10 mouse cellular contexts compared by ENCODE assay signal in genomic region chr4:123666517-123666916, GRCm38 (mm10). TPM values are rescaled to one million over a fixed set of nuclear protein-coding genes. Genes with fewer than 3 reads are reported as not detected.
DNase-seq lines count a peak whose midpoint lies in the region; ATAC-seq and TF ChIP-seq lines count a peak whose summit lies in the region.
"Had no signal": no experiment of that assay in that cellular context is flagged by ENCODE, and none has a peak within 500 bp of the region (broad histone marks: within the 10 kb centered on the region; RNA-seq: fewer than 3 reads in every experiment).

No protein-coding gene starts in this region.

- no peak overlapping the region for H3K4me3 ChIP-seq in heart, embryonic 11.5 days (ENCODE audit: low read depth, low read length)
- H3K4me3 ChIP-seq in MEL (ENCODE audit: control insufficient read depth in 1 of 2, insufficient read depth in 1 of 2, low read depth in 2 of 2, low read length in 2 of 2) = no peak overlapping the region
- no peak overlapping the region for H3K4me3 ChIP-seq in forebrain, embryonic 15.5 days
- no peak overlapping the region for H3K4me3 ChIP-seq in midbrain, embryonic 11.5 days (ENCODE audit: low read depth, low read length)

- no peaks in the 10 kb centered on the region for H3K36me3 ChIP-seq in heart, embryonic 11.5 days (ENCODE audit: control insufficient read depth, insufficient read depth, low read length)
- peaks cover 0 to 17% of the 10 kb centered on the region in 2 experiments; a peak in 2 of 4 replicates for H3K36me3 ChIP-seq in MEL (ENCODE audit: control insufficient read depth in 1 of 2, insufficient read depth in 2 of 2, low read length in 2 of 2)
- no peaks in the 10 kb centered on the region for H3K36me3 ChIP-seq in forebrain, embryonic 15.5 days
- no peaks in the 10 kb centered on the region for H3K36me3 ChIP-seq in midbrain, embryonic 11.5 days (ENCODE audit: control insufficient read depth, insufficient read depth, low read length)

- H3K9me3 ChIP-seq in heart, embryonic 11.5 days (replicated peaks; ENCODE audit: control insufficient read depth, low read length) = no peaks in the 10 kb centered on the region
- H3K9me3 ChIP-seq in MEL (replicated peaks; ENCODE audit: insufficient read depth, low read length) = no peaks in the 10 kb centered on the region
- H3K9me3 ChIP-seq in forebrain, embryonic 15.5 days = no peaks in the 10 kb centered on the region
- no peaks in the 10 kb centered on the region for H3K9me3 ChIP-seq in midbrain, embryonic 11.5 days (ENCODE audit: control insufficient read depth, low read length)
- H3K9me3 ChIP-seq: embryonic facial prominence, embryonic 13.5 days had no signal

- no peak for ATAC-seq in heart, embryonic 11.5 days (replicated peaks; ENCODE audit: insufficient number of reproducible peaks, low FRiP score, low TSS enrichment)
- ATAC-seq in forebrain, embryonic 15.5 days (replicated peaks) = no peak
- ATAC-seq in midbrain, embryonic 11.5 days (ENCODE audit: low FRiP score) = no peak
- ATAC-seq: intestine, embryonic 16.5 days had no signal

- no peak for TF ChIP-seq POLR2A in MEL (IDR thresholded peaks at IDR 0.05; ENCODE audit: control insufficient read depth in 1 of 2, insufficient read depth in 1 of 2, low read depth in 1 of 2, low read length in 2 of 2, poor library complexity in 1 of 2)

- H3K27ac ChIP-seq in heart, embryonic 11.5 days (ENCODE audit: low read depth, low read length) = peak overlapping the region; percentile 100
- peak overlapping the region; percentile 16; the same call in 1 of the 2 replicates for H3K27ac ChIP-seq in MEL (ENCODE audit: control insufficient read depth, low read depth, low read length)
- H3K27ac ChIP-seq in forebrain, embryonic 15.5 days (replicated peaks) = peak overlapping the region; percentile 76
- peak overlapping the region; percentile 65; the same call in 1 of the 2 replicates for H3K27ac ChIP-seq in midbrain, embryonic 11.5 days (ENCODE audit: low read depth, low read length)

- H3K79me2 ChIP-seq in MEL (ENCODE audit: control insufficient read depth, insufficient read depth, low read length, poor library complexity) = no peaks in the 10 kb centered on the region

- 82% methylated on average over 1 of the region's 1 CpGs for WGBS in heart, embryonic 11.5 days (ENCODE audit: insufficient replicate concordance)
- 73% methylated on average over 1 of the region's 1 CpGs for WGBS in forebrain, embryonic 15.5 days
- WGBS in midbrain, embryonic 11.5 days = 70% methylated on average over 1 of the region's 1 CpGs

- no peak; a peak in 1 of 6 replicates for TF ChIP-seq CTCF in MEL (IDR thresholded peaks at IDR 0.05 in 2 of 3, conservative IDR thresholded peaks at IDR 0.05 in 1 of 3; ENCODE audit: control insufficient read depth in 1 of 3, insufficient read depth in 1 of 3, low read depth in 2 of 3, low read length in 3 of 3, poor library complexity in 1 of 3, severe bottlenecking in 1 of 3)

- H3K27me3 ChIP-seq in heart, embryonic 11.5 days (ENCODE audit: control insufficient read depth, insufficient read depth, low read length) = no peaks in the 10 kb centered on the region
- H3K27me3 ChIP-seq in MEL (ENCODE audit: control insufficient read depth in 1 of 2, insufficient read depth in 2 of 2, low read length in 2 of 2) = no peaks in the 10 kb centered on the region
- H3K27me3 ChIP-seq in forebrain, embryonic 15.5 days = no peaks in the 10 kb centered on the region
- no peaks in the 10 kb centered on the region for H3K27me3 ChIP-seq in midbrain, embryonic 11.5 days (ENCODE audit: control insufficient read depth, insufficient read depth, low read length)
- H3K27me3 ChIP-seq: embryonic facial prominence, embryonic 13.5 days had no signal

- TF ChIP-seq EP300 in MEL (IDR thresholded peaks at IDR 0.05; ENCODE audit: low read depth in 1 of 2, low read length in 2 of 2) = 0 out of 4 replicates have a peak, but pooled peaks of 1 of the 2 experiments have one; percentile 5

- TF ChIP-seq RAD21 in MEL (IDR thresholded peaks at IDR 0.05; ENCODE audit: low read depth, low read length) = no peak

- no peak for DNase-seq in heart, adult 18-20 months
- DNase-seq in MEL (ENCODE audit: low read depth, low spot score) = peak; percentile 63
- DNase-seq in midbrain, embryonic 11.5 days (ENCODE audit: low spot score, missing footprints) = peak; percentile 89
- no peak for DNase-seq in ovary, postnatal 14 days (ENCODE audit: low spot score)
- DNase-seq in kidney, adult 9 months = no peak
- DNase-seq in layer of hippocampus, postnatal 14 days (ENCODE audit: low spot score in 2 of 2) = no peak

- H3K4me2 ChIP-seq in heart, embryonic 11.5 days = no peak overlapping the region; the same call in 1 of the 2 replicates
- H3K4me2 ChIP-seq in forebrain, embryonic 15.5 days (replicated peaks) = no peak overlapping the region
- no peak overlapping the region; the same call in 1 of the 2 replicates for H3K4me2 ChIP-seq in midbrain, embryonic 11.5 days

- H3K4me1 ChIP-seq in heart, embryonic 11.5 days (ENCODE audit: control insufficient read depth, insufficient read depth, low read length) = peaks cover 25% of the 10 kb centered on the region
- H3K4me1 ChIP-seq in MEL (ENCODE audit: control insufficient read depth in 1 of 2, insufficient read depth in 2 of 2, low read length in 2 of 2) = peaks cover 3 to 17% of the 10 kb centered on the region in 2 experiments; a peak in 3 of 4 replicates
- peaks cover 71% of the 10 kb centered on the region for H3K4me1 ChIP-seq in forebrain, embryonic 15.5 days
- H3K4me1 ChIP-seq in midbrain, embryonic 11.5 days (ENCODE audit: control insufficient read depth, insufficient read depth, low read length) = peaks cover 53% of the 10 kb centered on the region

- 0 out of 2 replicates have a peak overlapping the region, but pooled peaks have one; percentile 5 for H3K9ac ChIP-seq in heart, embryonic 11.5 days (ENCODE audit: low read depth, low read length)
- no peak overlapping the region for H3K9ac ChIP-seq in MEL (ENCODE audit: control insufficient read depth, low read depth, low read length, poor library complexity, severe bottlenecking)
- 0 out of 2 replicates have a peak overlapping the region, but pooled peaks have one; percentile 3 for H3K9ac ChIP-seq in forebrain, embryonic 15.5 days (replicated peaks)
- H3K9ac ChIP-seq in midbrain, embryonic 11.5 days (ENCODE audit: low read length) = peak overlapping the region; percentile 52; the same call in 1 of the 2 replicates
- H3K9ac ChIP-seq: embryonic facial prominence, embryonic 13.5 days had no signal

TF ChIP-seq in MEL, 35 proteins besides CTCF, POLR2A, EP300 and RAD21:
- TF ChIP-seq ZNF384 (IDR thresholded peaks at IDR 0.05; ENCODE audit: low read depth, low read length) (peak; percentile 83), ZC3H11A (IDR thresholded peaks at IDR 0.05; ENCODE audit: low read depth, low read length) (no peak)

RNA-seq across cellular contexts. Expression of gene Macf1, which starts 17.6 kb away (rescaled TPM):
- 68.5 and 108 TPM in 2 replicates for polyA plus RNA-seq in heart, embryonic 11.5 days (2014; fragmentation: Nextera tagmentation; extraction: Ambion mirVana)
- 100 to 1,000 TPM; 224 to 229 TPM for total RNA-seq in heart, adult 18-20 months (2021)
- total RNA-seq in MEL (2012; rRNA removed) = 60.8 and 64.6 TPM in 2 replicates
- polyA plus RNA-seq in MEL (2012; ENCODE audit: insufficient read depth in 1 of 2, insufficient read length in 2 of 2, low read depth in 1 of 2, low replicate concordance in 2 of 2, missing spikeins in 1 of 2) = 10 to 100 TPM; 18.5 to 71.4 TPM
- polyA plus RNA-seq in forebrain, embryonic 15.5 days (2015; fragmentation: Nextera tagmentation; extraction: Ambion mirVana) = 73.5 and 76.0 TPM in 2 replicates
- polyA plus RNA-seq in midbrain, embryonic 11.5 days (2014; fragmentation: Nextera tagmentation; extraction: Ambion mirVana) = 74.6 and 78.0 TPM in 2 replicates
- total RNA-seq in layer of hippocampus, postnatal 14 days (2021) = 100 to 1,000 TPM; 226 to 248 TPM

RNA-seq across cellular contexts. Expression of gene Ndufs5, which starts 51.5 kb away (rescaled TPM):
- polyA plus RNA-seq in heart, embryonic 11.5 days (2014; fragmentation: Nextera tagmentation; extraction: Ambion mirVana) = 490 and 495 TPM in 2 replicates
- 100 to 1,000 TPM; 457 to 469 TPM for total RNA-seq in heart, adult 18-20 months (2021)
- 230 and 252 TPM in 2 replicates for total RNA-seq in MEL (2012; rRNA removed)
- polyA plus RNA-seq in MEL (2012; ENCODE audit: insufficient read depth in 1 of 2, insufficient read length in 2 of 2, low read depth in 1 of 2, low replicate concordance in 2 of 2, missing spikeins in 1 of 2) = 100 to 1,000 TPM in 1 of 2 experiments, not detected in 1; 155 TPM
- 379 and 398 TPM in 2 replicates for polyA plus RNA-seq in forebrain, embryonic 15.5 days (2015; fragmentation: Nextera tagmentation; extraction: Ambion mirVana)
- 301 and 315 TPM in 2 replicates for polyA plus RNA-seq in midbrain, embryonic 11.5 days (2014; fragmentation: Nextera tagmentation; extraction: Ambion mirVana)
- total RNA-seq in layer of hippocampus, postnatal 14 days (2021) = 100 to 1,000 TPM; 178 to 208 TPM

Comparison
In these comparisons a context has a peak if more than half of its experiments do, and no peak if none do; other contexts are left out.
1. H3K27ac ChIP-seq: peak in every context shown above with its lines; median percentile 100 in heart, embryonic 11.5 days; 76 in forebrain, embryonic 15.5 days; 65 in midbrain, embryonic 11.5 days; 16 in MEL.
2. DNase-seq: peak in MEL (single experiment) and midbrain, embryonic 11.5 days (single experiment); none in heart, adult 18-20 months (0 of 2), ovary, postnatal 14 days (single experiment), kidney, adult 9 months (single experiment) and layer of hippocampus, postnatal 14 days (0 of 2).